Mouse (Mus musculus) hindbrain, embryonic 13.5 days (tissue): ENCODE measurements at regions not wholly inside any gene's neighbourhood (a gene's known extent, or its start where the extent isn't known, plus 50 kb on each side); places are given as distances from the start of the nearest gene placed in this dataset.

Source experiments
- ATAC-seq: fragments of 200-750 bp; cut with Nextera tagmentation; 2 replicates; pipeline ENCODE4 v1.8.0; 2017; ENCODE audit warnings: moderate TSS enrichment; ENCODE audit not compliant: low FRiP score
- H3K27ac ChIP-seq: fragments of 300-500 bp; sonication (generic); 2 replicates; pipeline ENCODE4 v1.5.1; 2015; ENCODE audit warnings: inconsistent platforms, mild to moderate bottlenecking, moderate library complexity
- H3K27me3 ChIP-seq: fragments of 300-500 bp; sonication (generic); 2 replicates; pipeline ENCODE4 v1.6.1; 2015; ENCODE audit warnings: mild to moderate bottlenecking, inconsistent platforms
- H3K36me3 ChIP-seq: fragments of 300-500 bp; sonication (generic); 2 replicates; pipeline ENCODE4 v1.6.1; 2015; ENCODE audit warnings: mild to moderate bottlenecking, inconsistent platforms
- H3K4me1 ChIP-seq: fragments of 300-500 bp; sonication (generic); replicated peaks from 2 replicates; pipeline ENCODE4 v1.6.1; 2015; ENCODE audit warnings: inconsistent platforms
- H3K4me2 ChIP-seq: fragments of 300-500 bp; sonication (generic); 2 replicates; pipeline ENCODE4 v1.6.1; 2015; ENCODE audit warnings: inconsistent platforms, mild to moderate bottlenecking, moderate library complexity
- H3K4me3 ChIP-seq: fragments of 300-500 bp; sonication (generic); 2 replicates; pipeline ENCODE4 v1.5.1; 2015; ENCODE audit warnings: mild to moderate bottlenecking, inconsistent platforms
- H3K9ac ChIP-seq: fragments of 300-500 bp; sonication (generic); 2 replicates; pipeline ENCODE4 v1.6.1; 2015; ENCODE audit warnings: mild to moderate bottlenecking, inconsistent platforms
- H3K9me3 ChIP-seq: fragments of 300-500 bp; sonication (generic); 2 replicates; pipeline ENCODE4 v1.6.1; 2016; ENCODE audit warnings: inconsistent platforms
- WGBS: fragments of 180-500 bp; shearing (Covaris S2); methylation state at CpG from one replicate; pipeline ENCODE4 v1.1.7; 2015; 5-methylcytosine and 5-hydroxymethylcytosine counted together

- Histone ChIP-seq H3K4me2 (no peak overlapping the region), H3K9ac (0 out of 2 replicates have a peak overlapping the region, but pooled peaks have one; percentile 39), H3K36me3 (no peaks in the 10 kb centered on the region), H3K9me3 (no peaks in the 10 kb centered on the region), H3K27ac (peak overlapping the region; percentile 35; the same call in 1 of the 2 replicates), H3K27me3 (peaks cover 36% of the 10 kb centered on the region; the same call in 1 of the 2 replicates), H3K4me1 (peaks cover 51% of the 10 kb centered on the region), H3K4me3 (no peak overlapping the region)
- ATAC-seq: peak; percentile 70
- 23% methylated on average over 4 of the region's 4 CpGs for WGBS
Observed at GRCm38 (mm10) chr9:61530263-61531045, 158.3 kb downstream of the Tle3 start.

- no peak overlapping the region for H3K9ac ChIP-seq
- peak overlapping the region; percentile 1; the same call in 1 of the 2 replicates for H3K27ac ChIP-seq
- H3K4me1 ChIP-seq: peaks cover 51% of the 10 kb centered on the region
- H3K4me2 ChIP-seq: no peak overlapping the region
- no peak for ATAC-seq
- 25% methylated on average over 12 of the region's 12 CpGs for WGBS
- H3K9me3 ChIP-seq: no peaks in the 10 kb centered on the region
- H3K27me3 ChIP-seq: peaks cover 27% of the 10 kb centered on the region; the same call in 1 of the 2 replicates
- H3K36me3 ChIP-seq: no peaks in the 10 kb centered on the region
- no peak overlapping the region for H3K4me3 ChIP-seq
Observed at GRCm38 (mm10) chr9:61528286-61528865, 156.2 kb downstream of the Tle3 start.

GRCm38 (mm10) chr9:61527491-61528056 is 155.4 kb downstream of the Tle3 start:
- no peak overlapping the region for H3K4me2 ChIP-seq
- no peaks in the 10 kb centered on the region for H3K36me3 ChIP-seq
- H3K9ac ChIP-seq: no peak overlapping the region
- H3K27me3 ChIP-seq: peaks cover 21% of the 10 kb centered on the region; the same call in 1 of the 2 replicates
- H3K4me1 ChIP-seq: peaks cover 51% of the 10 kb centered on the region
- no peak overlapping the region for H3K4me3 ChIP-seq
- peaks cover 7% of the 10 kb centered on the region; the same call in 1 of the 2 replicates for H3K9me3 ChIP-seq
- 79% methylated on average over 5 of the region's 5 CpGs for WGBS
- no peak for ATAC-seq
- no peak overlapping the region for H3K27ac ChIP-seq

- no peak for ATAC-seq
- no peaks in the 10 kb centered on the region for H3K36me3 ChIP-seq
- H3K9me3 ChIP-seq: peaks cover 17% of the 10 kb centered on the region; the same call in 1 of the 2 replicates
- H3K4me2 ChIP-seq: no peak overlapping the region
- 78% methylated on average over 5 of the region's 5 CpGs for WGBS
- H3K27ac ChIP-seq: no peak overlapping the region
- peaks cover 13% of the 10 kb centered on the region for H3K27me3 ChIP-seq
- no peaks in the 10 kb centered on the region for H3K4me1 ChIP-seq
- H3K4me3 ChIP-seq: no peak overlapping the region
- H3K9ac ChIP-seq: no peak overlapping the region
Observed at GRCm38 (mm10) chr9:61520136-61520535, 148.0 kb downstream of the Tle3 start.

GRCm38 (mm10) chr9:61517906-61518305 is 145.7 kb downstream of the Tle3 start:
- peaks cover 17% of the 10 kb centered on the region for H3K27me3 ChIP-seq
- WGBS: 92% methylated on average over 7 of the region's 7 CpGs
- no peak for ATAC-seq

GRCm38 (mm10) chr9:61511436-61511835 is 139.3 kb downstream of the Tle3 start:
- ATAC-seq: no peak; the same call in 1 of the 2 replicates
- no peak overlapping the region for H3K4me2 ChIP-seq
- peaks cover 32% of the 10 kb centered on the region for H3K4me1 ChIP-seq
- peak overlapping the region; percentile 58 for H3K27ac ChIP-seq
- peaks cover 33% of the 10 kb centered on the region for H3K27me3 ChIP-seq
- H3K36me3 ChIP-seq: no peaks in the 10 kb centered on the region
- H3K4me3 ChIP-seq: no peak overlapping the region
- H3K9me3 ChIP-seq: no peaks in the 10 kb centered on the region
- H3K9ac ChIP-seq: no peak overlapping the region; the same call in 1 of the 2 replicates

More at GRCm38 (mm10) chr9:61517906-61518305, 145.7 kb downstream of the Tle3 start:
- no peak overlapping the region for H3K9ac ChIP-seq
- H3K27ac ChIP-seq: no peak overlapping the region
- no peak overlapping the region for H3K4me2 ChIP-seq
- no peaks in the 10 kb centered on the region for H3K36me3 ChIP-seq
- H3K9me3 ChIP-seq: peaks cover 14% of the 10 kb centered on the region; the same call in 1 of the 2 replicates
- no peak overlapping the region for H3K4me3 ChIP-seq
- H3K4me1 ChIP-seq: no peaks in the 10 kb centered on the region

- H3K27ac ChIP-seq: peak overlapping the region; percentile 72; the same call in 1 of the 2 replicates
Observed at GRCm38 (mm10) chr9:61510217-61510893, 138.2 kb downstream of the Tle3 start.

GRCm38 (mm10) chr9:61509591-61510191 is 137.5 kb downstream of the Tle3 start:
- Histone ChIP-seq H3K9ac (no peak overlapping the region), H3K4me2 (peak overlapping the region; percentile 41), H3K4me1 (peaks cover 32% of the 10 kb centered on the region), H3K27ac (peak overlapping the region; percentile 72), H3K36me3 (no peaks in the 10 kb centered on the region), H3K4me3 (no peak overlapping the region), H3K9me3 (no peaks in the 10 kb centered on the region), H3K27me3 (peaks cover 36% of the 10 kb centered on the region)
- peak; percentile 83 for ATAC-seq
- WGBS: 7% methylated on average over 26 of the region's 26 CpGs

More at GRCm38 (mm10) chr9:61510217-61510893, 138.2 kb downstream of the Tle3 start:
- Histone ChIP-seq H3K9me3 (no peaks in the 10 kb centered on the region), H3K9ac (no peak overlapping the region), H3K4me1 (peaks cover 32% of the 10 kb centered on the region), H3K36me3 (no peaks in the 10 kb centered on the region), H3K4me2 (peak overlapping the region; percentile 41), H3K4me3 (no peak overlapping the region), H3K27me3 (peaks cover 35% of the 10 kb centered on the region)
- peak; percentile 47; the same call in 1 of the 2 replicates for ATAC-seq
- 11% methylated on average over 14 of the region's 14 CpGs for WGBS

GRCm38 (mm10) chr9:61509091-61509490 is 136.9 kb downstream of the Tle3 start:
- H3K4me2 ChIP-seq: peak overlapping the region; percentile 41; the same call in 1 of the 2 replicates
- peak overlapping the region; percentile 72; the same call in 1 of the 2 replicates for H3K27ac ChIP-seq
- H3K9ac ChIP-seq: no peak overlapping the region
- H3K27me3 ChIP-seq: peaks cover 40% of the 10 kb centered on the region
- H3K4me1 ChIP-seq: peaks cover 32% of the 10 kb centered on the region
- H3K4me3 ChIP-seq: no peak overlapping the region
- no peaks in the 10 kb centered on the region for H3K36me3 ChIP-seq
- WGBS: 71% methylated on average over 5 of the region's 5 CpGs
- H3K9me3 ChIP-seq: no peaks in the 10 kb centered on the region
- no peak for ATAC-seq

GRCm38 (mm10) chr9:61500851-61501250 is 128.7 kb downstream of the Tle3 start:
- 85% methylated on average over 9 of the region's 9 CpGs for WGBS
- Histone ChIP-seq H3K27me3 (peaks cover 34% of the 10 kb centered on the region), H3K9me3 (peaks cover 8% of the 10 kb centered on the region; the same call in 1 of the 2 replicates), H3K4me1 (no peaks in the 10 kb centered on the region), H3K9ac (no peak overlapping the region), H3K36me3 (no peaks in the 10 kb centered on the region), H3K4me3 (no peak overlapping the region), H3K27ac (no peak overlapping the region), H3K4me2 (no peak overlapping the region)
- no peak for ATAC-seq

GRCm38 (mm10) chr9:61492896-61493295 is 120.7 kb downstream of the Tle3 start:
- Histone ChIP-seq H3K4me1 (peaks cover 20% of the 10 kb centered on the region), H3K36me3 (no peaks in the 10 kb centered on the region), H3K27me3 (peaks cover 48% of the 10 kb centered on the region), H3K27ac (no peak overlapping the region), H3K9me3 (no peaks in the 10 kb centered on the region), H3K4me3 (no peak overlapping the region), H3K4me2 (no peak overlapping the region), H3K9ac (no peak overlapping the region)
- ATAC-seq: no peak
- 84% methylated on average over 8 of the region's 8 CpGs for WGBS
